Mouse (Mus musculus) telencephalon, adult 2 months (tissue): ENCODE results near the gene Trim2.

ENCODE experiments used
- DNase-seq: peaks from one replicate; pipeline ENCODE4 v3.0.0-alpha.2; 2011; ENCODE audit warnings: low read depth, low spot score

The Trim2 gene

DNA sequence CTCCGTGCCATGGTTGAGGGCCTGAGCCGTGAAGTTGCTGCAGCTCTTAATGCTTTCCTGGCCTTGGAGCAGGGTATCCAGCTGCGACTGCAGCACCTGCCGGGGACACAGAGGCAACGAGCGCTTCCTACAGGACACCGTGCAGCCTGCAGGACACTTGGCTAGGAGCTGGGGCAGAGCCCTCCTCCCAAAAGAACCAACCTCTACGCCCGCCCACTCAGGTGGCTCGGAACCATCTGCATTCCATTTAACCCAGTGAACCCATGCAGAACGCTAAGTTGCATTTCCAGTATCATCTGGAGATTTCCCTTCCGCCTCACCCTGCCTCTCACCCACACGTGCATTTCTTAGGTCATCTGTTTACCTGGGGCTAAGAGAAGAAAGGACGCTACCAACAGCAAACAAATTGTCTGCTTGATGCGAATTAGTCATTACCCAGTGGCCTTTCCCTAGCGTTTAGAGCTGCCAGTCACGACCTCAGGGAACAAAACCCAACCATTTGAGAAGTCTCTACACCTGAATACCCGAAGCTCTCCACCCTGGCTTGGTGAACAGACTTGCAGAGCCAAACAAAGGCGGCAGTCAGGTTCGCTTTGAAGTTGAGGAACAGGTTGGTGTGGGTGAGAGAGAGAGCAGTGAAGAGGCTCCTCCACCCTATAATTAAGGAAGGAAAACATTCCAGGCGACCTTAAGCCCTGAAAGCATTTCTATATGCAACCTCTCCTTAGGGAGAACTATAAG lies 115.4 kb downstream of the Trim2 start:
- DNase-seq = no peak

- DNase-seq = no peak
These were observed 116.1 kb downstream of the Trim2 start for GRCm38 (mm10) chr3:84190513-84191061.

- no peak for DNase-seq
These were observed 117.0 kb downstream of the Trim2 start for GRCm38 (mm10) chr3:84189629-84190173.

DNA sequence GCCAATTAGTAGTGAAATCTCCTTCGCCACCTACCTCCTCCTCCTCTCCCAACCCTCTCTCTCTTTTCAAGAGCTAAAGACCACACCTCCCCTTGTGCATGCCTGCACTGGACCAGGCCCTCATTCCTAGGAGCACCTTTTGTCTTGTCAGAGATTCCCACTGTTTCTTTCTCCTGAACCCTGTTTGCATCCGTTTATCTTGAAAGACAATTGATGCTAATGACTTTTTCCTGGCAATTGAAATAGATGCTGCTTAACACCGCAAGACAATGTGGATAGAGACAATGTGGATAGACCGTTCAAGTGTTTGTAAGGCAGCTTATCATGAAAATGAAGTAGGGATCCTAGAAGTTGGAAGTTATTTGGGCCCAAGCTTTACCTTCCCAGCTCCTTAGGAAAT lies 125.0 kb downstream of the Trim2 start:
- no peak for DNase-seq

GRCm38 (mm10) chr3:84181102-84181501 lies 125.6 kb downstream of the Trim2 start:
- DNase-seq = no peak

GRCm38 (mm10) chr3:84180304-84180703 lies 126.4 kb downstream of the Trim2 start:
- DNase-seq = no peak

GRCm38 (mm10) chr3:84177834-84178233 lies 128.8 kb downstream of the Trim2 start:
- DNase-seq = no peak

- peak; percentile 44 for DNase-seq
These were observed 131.1 kb downstream of the Trim2 start for GRCm38 (mm10) chr3:84175337-84176315.

GRCm38 (mm10) chr3:84173581-84174154 lies 133.0 kb downstream of the Trim2 start, which contains the start of gene Gm6525:
Gene Gm6525, plus strand, starts transcription at chr3:84174104.
- DNase-seq = no peak

DNA sequence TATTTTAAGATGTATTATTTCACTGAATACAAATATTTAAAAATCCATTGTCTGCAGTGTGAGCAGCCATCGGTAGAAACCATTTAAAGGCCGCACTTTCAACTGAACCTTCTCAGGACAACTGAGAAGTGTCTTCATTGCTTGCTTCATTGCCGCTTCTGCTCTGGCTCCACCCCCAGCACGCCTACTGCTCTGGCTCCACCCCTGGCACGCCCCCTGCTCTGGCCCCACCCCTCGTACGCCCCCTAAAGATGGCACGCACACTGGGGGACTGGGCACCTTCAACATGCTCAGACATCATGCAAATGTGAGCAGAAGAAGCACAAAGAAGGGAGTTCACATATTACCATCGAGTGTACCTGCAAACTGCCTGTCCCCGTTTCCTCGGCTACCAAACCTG lies 134.3 kb downstream of the Trim2 start:
- DNase-seq = no peak

- no peak for DNase-seq
These were observed 137.2 kb downstream of the Trim2 start for GRCm38 (mm10) chr3:84169393-84170005.

DNA sequence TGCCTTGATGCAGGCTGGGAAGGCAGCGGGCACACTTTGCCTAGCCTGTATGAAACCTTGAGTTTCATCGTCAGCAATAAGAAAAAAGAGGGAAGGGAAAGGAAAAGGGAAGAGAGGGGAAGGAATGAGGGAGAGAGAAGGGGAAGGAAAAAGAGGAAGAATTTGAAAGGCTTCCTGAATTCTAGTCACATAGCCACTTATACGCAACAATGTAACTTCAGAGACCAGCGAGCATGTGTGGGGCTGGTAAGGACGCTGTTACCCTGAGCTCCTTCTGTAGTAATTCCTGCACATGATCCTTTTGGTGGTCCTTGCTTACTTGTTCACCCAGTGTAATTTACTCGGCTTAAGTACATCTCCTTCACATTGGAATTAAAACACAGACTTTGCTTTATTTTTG lies 137.7 kb downstream of the Trim2 start:
- DNase-seq = no peak

DNA sequence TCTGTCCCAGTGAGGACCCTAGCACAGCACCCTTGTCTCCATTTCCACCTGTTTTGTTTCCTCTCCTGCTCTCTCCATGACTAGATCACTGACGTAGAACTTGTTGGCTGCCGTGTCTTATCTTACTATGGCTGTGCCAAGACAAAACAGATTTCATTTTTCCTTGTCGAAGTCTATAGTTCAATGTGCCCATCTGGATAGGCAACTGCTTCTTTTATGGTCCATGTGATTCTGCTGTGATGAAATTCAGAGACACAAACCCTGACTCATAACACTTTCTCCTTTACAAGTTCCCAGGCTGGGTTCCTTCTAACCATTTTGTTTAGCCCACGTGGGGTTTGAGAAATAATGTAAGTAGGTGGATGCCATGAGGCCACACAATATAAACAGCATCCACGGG lies 140.6 kb downstream of the Trim2 start:
- DNase-seq = no peak

DNA sequence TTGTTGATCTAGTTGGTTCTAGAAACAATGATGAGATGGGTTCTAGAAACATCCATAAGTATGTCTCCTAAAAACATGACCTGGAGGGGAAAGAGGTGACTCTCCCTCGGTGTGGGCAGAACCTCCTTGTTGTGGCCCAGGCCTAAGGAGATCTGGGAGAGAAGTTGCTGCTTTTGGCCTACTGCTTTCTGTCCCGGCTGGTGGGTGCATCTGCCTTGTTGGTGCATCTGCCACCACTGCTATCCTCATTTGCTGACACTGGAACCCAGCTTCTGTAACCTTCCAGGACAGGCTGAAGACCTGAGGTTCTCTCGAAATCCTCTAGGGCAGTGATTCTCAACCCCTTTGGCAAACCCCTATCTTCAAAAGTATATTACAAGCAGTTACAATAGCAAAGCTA lies 141.3 kb downstream of the Trim2 start:
- DNase-seq = no peak

- no peak for DNase-seq
These were observed 148.9 kb downstream of the Trim2 start for GRCm38 (mm10) chr3:84157559-84158350.

- DNase-seq = no peak
These were observed 149.7 kb downstream of the Trim2 start for GRCm38 (mm10) chr3:84157011-84157410.

DNA sequence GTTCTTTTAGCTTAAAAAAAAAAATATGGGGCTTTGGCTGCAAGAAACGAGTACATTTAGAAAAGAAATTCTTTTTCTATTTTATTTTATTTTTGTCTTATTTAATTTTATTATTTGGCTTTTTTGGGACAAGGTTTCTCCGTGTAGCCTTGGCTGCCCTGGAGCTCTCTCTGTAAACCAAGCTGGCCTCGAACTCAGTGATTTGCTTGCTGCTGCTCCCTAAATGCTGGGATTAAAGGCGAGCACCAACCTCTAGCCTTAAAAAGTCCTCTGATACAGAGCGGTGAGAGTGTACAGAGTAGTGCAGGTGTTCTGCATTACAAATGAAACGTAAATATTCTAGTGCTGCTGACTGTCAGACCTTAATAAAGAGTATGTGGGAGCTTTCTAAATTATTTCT lies 150.6 kb downstream of the Trim2 start:
- no peak for DNase-seq

- peak; percentile 86 for DNase-seq
These were observed 151.1 kb downstream of the Trim2 start, which contains the start of gene Mnd1 for GRCm38 (mm10) chr3:84155558-84156006. Gene Mnd1, minus strand, starts transcription at chr3:84155786.

DNA sequence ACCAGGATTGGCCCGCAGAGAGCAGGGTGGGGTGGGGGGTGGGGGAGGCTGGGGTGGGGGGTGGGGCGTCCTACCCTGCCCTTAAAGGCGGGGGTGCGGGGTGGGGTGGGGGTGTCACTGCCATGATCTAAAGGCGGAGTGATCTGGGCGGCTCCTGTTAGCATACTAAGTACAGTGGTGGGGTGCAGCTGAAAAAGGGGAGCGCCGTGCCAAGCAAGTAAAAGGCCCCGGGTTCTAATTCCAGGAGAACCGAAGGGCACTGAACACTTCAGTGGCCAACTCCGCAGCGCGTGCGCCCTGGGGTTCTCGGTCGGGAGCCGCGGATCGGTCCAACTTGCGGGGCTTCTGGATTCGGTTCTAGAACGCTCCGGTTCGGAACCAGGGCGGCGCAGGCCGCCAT lies 151.5 kb downstream of the Trim2 start:
- DNase-seq = no peak

GRCm38 (mm10) chr3:84154721-84155141 lies 151.9 kb downstream of the Trim2 start:
- DNase-seq = no peak
